ENCODE assay signal across 8 mouse cellular contexts in the genomic region with DNA sequence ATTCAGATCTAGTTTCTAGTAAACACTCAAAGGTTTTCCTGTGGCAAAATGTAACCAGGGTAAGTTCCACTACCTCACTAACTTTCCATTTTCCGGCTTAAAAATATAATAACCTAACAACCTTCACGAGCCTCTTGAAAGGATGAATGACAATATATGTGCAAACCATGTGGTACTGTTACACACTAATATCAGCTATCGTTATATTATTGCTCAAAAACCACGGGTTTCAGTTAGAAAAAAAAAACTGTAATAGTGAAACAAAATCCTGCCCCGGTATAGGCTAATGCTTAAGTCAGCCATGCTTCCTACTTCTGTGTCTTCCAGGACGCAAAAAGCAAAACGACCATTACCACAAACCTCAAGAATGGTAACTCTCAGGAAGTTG. TPM values are rescaled to one million over a fixed set of nuclear protein-coding genes. Genes with fewer than 3 reads are reported as not detected.
DNase-seq lines count a peak whose midpoint lies in the region; ATAC-seq and TF ChIP-seq lines count a peak whose summit lies in the region.

No protein-coding gene starts in this region.

- peaks cover 6% of the 10 kb centered on the region; the same call in 1 of the 2 replicates for H3K4me1 ChIP-seq in lung, embryonic 14.5 days (ENCODE audit: insufficient read depth)
- H3K4me1 ChIP-seq in embryonic facial prominence, embryonic 12.5 days, result peaks cover 16% of the 10 kb centered on the region
- peaks cover 12% of the 10 kb centered on the region for H3K4me1 ChIP-seq in limb, embryonic 10.5 days
- peaks cover 43% of the 10 kb centered on the region for H3K4me1 ChIP-seq in neural tube, embryonic 13.5 days (replicated peaks)

- ATAC-seq in lung, embryonic 14.5 days (ENCODE audit: insufficient read depth), result no peak
- no peak for ATAC-seq in embryonic facial prominence, embryonic 12.5 days (ENCODE audit: insufficient number of reproducible peaks, insufficient read depth, low FRiP score, low TSS enrichment)
- no peak for ATAC-seq in neural tube, embryonic 13.5 days (ENCODE audit: low read depth)

- peak overlapping the region; percentile 73 for H3K4me2 ChIP-seq in lung, embryonic 14.5 days
- H3K4me2 ChIP-seq in embryonic facial prominence, embryonic 12.5 days (replicated peaks), result peak overlapping the region; percentile 50
- H3K4me2 ChIP-seq in neural tube, embryonic 13.5 days, result peak overlapping the region; percentile 70

- peak; percentile 17 for DNase-seq in lung, embryonic 14.5 days
- DNase-seq in lung, postnatal 10 days, result no peak
- DNase-seq in limb, embryonic 10.5 days (ENCODE audit: low spot score), result no peak
- no peak for DNase-seq in layer of hippocampus, postnatal 25 days (ENCODE audit: extremely low spot score in 1 of 2, low spot score in 1 of 2)
- DNase-seq in left cerebral cortex, postnatal 10 days (ENCODE audit: extremely low spot score in 1 of 2, low spot score in 2 of 2), result no peak
- DNase-seq in embryo, embryonic 11 days, result no peak

- H3K27ac ChIP-seq in lung, embryonic 14.5 days (ENCODE audit: low read depth), result peak overlapping the region; percentile 77; the same call in 1 of the 2 replicates
- no peak overlapping the region for H3K27ac ChIP-seq in embryonic facial prominence, embryonic 12.5 days
- peak overlapping the region; percentile 90 for H3K27ac ChIP-seq in limb, embryonic 10.5 days
- peak overlapping the region; percentile 87 for H3K27ac ChIP-seq in neural tube, embryonic 13.5 days (replicated peaks)

- WGBS in lung, embryonic 14.5 days, result 10% methylated on average over 7 of the region's 7 CpGs
- WGBS in embryonic facial prominence, embryonic 12.5 days, result 12% methylated on average over 7 of the region's 7 CpGs
- 13% methylated on average over 7 of the region's 7 CpGs for WGBS in limb, embryonic 10.5 days
- 14% methylated on average over 7 of the region's 7 CpGs for WGBS in neural tube, embryonic 13.5 days

- peak overlapping the region; percentile 89 for H3K4me3 ChIP-seq in lung, embryonic 14.5 days (ENCODE audit: low read depth, low read length)
- H3K4me3 ChIP-seq in embryonic facial prominence, embryonic 12.5 days, result peak overlapping the region; percentile 86
- H3K4me3 ChIP-seq in limb, embryonic 10.5 days, result peak overlapping the region; percentile 88
- H3K4me3 ChIP-seq in neural tube, embryonic 13.5 days, result peak overlapping the region; percentile 93

- no peak for TF ChIP-seq CTCF in lung, embryonic 14.5 days (IDR thresholded peaks at IDR 0.05; ENCODE audit: low read depth)

- intact Hi-C loops in left cerebral cortex, postnatal 10 days (cut with DNase I), result no loop called here

- no peaks in the 10 kb centered on the region for H3K27me3 ChIP-seq in lung, embryonic 14.5 days (ENCODE audit: insufficient read depth, low read length)
- no peaks in the 10 kb centered on the region for H3K27me3 ChIP-seq in embryonic facial prominence, embryonic 12.5 days
- no peaks in the 10 kb centered on the region; the same call in 1 of the 2 replicates for H3K27me3 ChIP-seq in limb, embryonic 10.5 days (ENCODE audit: low read depth, poor library complexity, severe bottlenecking)
- no peaks in the 10 kb centered on the region for H3K27me3 ChIP-seq in neural tube, embryonic 13.5 days

- H3K36me3 ChIP-seq in lung, embryonic 14.5 days (ENCODE audit: insufficient read depth), result no peaks in the 10 kb centered on the region
- H3K36me3 ChIP-seq in embryonic facial prominence, embryonic 12.5 days, result no peaks in the 10 kb centered on the region
- H3K36me3 ChIP-seq in limb, embryonic 10.5 days, result no peaks in the 10 kb centered on the region
- no peaks in the 10 kb centered on the region for H3K36me3 ChIP-seq in neural tube, embryonic 13.5 days

- peak overlapping the region; percentile 85 for H3K9ac ChIP-seq in lung, embryonic 14.5 days
- peak overlapping the region; percentile 79 for H3K9ac ChIP-seq in embryonic facial prominence, embryonic 12.5 days
- peak overlapping the region; percentile 92 for H3K9ac ChIP-seq in neural tube, embryonic 13.5 days

- H3K9me3 ChIP-seq in lung, embryonic 14.5 days (ENCODE audit: low read depth, low read length), result no peaks in the 10 kb centered on the region
- no peaks in the 10 kb centered on the region for H3K9me3 ChIP-seq in embryonic facial prominence, embryonic 12.5 days
- no peaks in the 10 kb centered on the region for H3K9me3 ChIP-seq in limb, embryonic 10.5 days (replicated peaks)
- no peaks in the 10 kb centered on the region for H3K9me3 ChIP-seq in neural tube, embryonic 13.5 days

RNA-seq across cellular contexts. Expression of a gene that starts 1.1 kb away (rescaled TPM):
- 15.2 and 17.3 TPM in 2 replicates for polyA plus RNA-seq in lung, embryonic 14.5 days (2014; fragmentation: Nextera tagmentation; extraction: Ambion mirVana)
- polyA plus RNA-seq in embryonic facial prominence, embryonic 12.5 days (2016; fragmentation: Nextera tagmentation; extraction: Ambion mirVana), result 18.0 and 21.2 TPM in 2 replicates
- 11.7 and 14.2 TPM in 2 replicates for polyA plus RNA-seq in limb, embryonic 10.5 days (2016; fragmentation: Nextera tagmentation; extraction: Ambion mirVana)
- polyA plus RNA-seq in neural tube, embryonic 13.5 days (2015; fragmentation: Nextera tagmentation; extraction: Ambion mirVana), result 18.1 and 18.5 TPM in 2 replicates
- 1 to 10 TPM; 8.8 to 9.8 TPM for total RNA-seq in layer of hippocampus, postnatal 25 days (2021)
- total RNA-seq in left cerebral cortex, postnatal 10 days (2021), result 1 to 10 TPM; 8.7 TPM

RNA-seq across cellular contexts. Expression of a gene that starts 1.3 kb away (rescaled TPM):
- polyA plus RNA-seq in lung, embryonic 14.5 days (2014; fragmentation: Nextera tagmentation; extraction: Ambion mirVana), result 38.8 and 41.4 TPM in 2 replicates
- polyA plus RNA-seq in embryonic facial prominence, embryonic 12.5 days (2016; fragmentation: Nextera tagmentation; extraction: Ambion mirVana), result 44.8 and 46.4 TPM in 2 replicates
- 46.5 and 50.6 TPM in 2 replicates for polyA plus RNA-seq in limb, embryonic 10.5 days (2016; fragmentation: Nextera tagmentation; extraction: Ambion mirVana)
- 57.2 and 60.2 TPM in 2 replicates for polyA plus RNA-seq in neural tube, embryonic 13.5 days (2015; fragmentation: Nextera tagmentation; extraction: Ambion mirVana)
- total RNA-seq in layer of hippocampus, postnatal 25 days (2021), result 10 to 100 TPM; 14.1 to 21.0 TPM
- total RNA-seq in left cerebral cortex, postnatal 10 days (2021), result 10 to 100 TPM; 24.0 to 26.8 TPM
